Mouse (Mus musculus): ENCODE measurements around the gene Insig1.

Gene Insig1

DNA sequence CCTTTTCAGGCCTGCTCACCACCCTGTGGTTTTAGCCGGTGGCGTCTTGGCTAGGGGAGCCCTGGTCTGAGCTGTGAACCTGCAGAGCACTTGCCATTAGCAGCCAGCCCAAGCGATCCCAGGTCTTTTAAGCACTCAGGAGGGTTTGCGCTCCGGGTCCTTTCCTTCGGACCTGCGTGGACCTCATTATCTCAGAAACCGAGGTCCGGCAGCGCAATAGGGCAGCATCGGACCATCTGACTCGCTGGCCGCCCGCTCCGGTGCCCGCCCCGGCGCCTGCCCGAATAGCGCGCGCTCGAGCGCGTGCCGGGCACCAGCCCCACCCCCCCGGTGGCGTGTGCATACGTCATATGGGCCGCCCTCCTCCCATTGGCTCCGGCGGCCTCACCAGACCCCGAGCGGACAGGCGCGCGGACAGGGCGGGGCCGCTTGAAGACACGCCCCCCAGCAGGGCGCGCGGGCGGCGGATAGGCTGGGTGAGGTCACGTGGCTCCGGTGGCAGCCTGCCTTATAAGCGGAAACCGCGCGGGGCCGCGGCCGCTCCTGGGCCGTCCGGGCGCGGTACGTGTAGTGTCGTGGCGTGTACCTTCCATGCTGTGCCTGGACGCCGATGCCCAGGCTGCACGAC, at the start of gene Insig1:
Gene Insig1 (plus strand): TSS at position 536 of the 628 bp plus-strand sequence.
- peak; percentile 100 for DNase-seq (ENCODE audit: inconsistent ontology term)

DNA sequence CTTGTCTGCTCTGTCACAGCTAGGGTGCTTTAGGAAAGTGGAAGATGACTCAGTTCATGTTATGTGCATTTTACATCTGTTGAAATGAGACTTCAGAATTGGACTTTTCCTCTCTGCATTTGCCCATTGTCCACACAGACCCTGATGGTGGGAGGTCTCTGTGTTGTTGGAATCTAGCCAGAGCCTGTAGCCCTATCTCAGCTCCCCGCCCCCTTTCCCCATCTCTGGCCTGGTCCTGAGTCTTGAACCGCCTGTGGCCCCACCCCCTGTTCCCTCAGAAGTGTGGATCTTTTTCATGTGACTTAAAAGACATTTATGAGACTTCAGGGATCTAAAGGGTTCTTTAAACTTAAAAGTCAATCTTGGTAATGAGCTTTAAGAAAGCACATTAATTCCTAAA, 47.7 kb upstream of the Insig1 start:
- no peak for DNase-seq (ENCODE audit: inconsistent ontology term)

DNA sequence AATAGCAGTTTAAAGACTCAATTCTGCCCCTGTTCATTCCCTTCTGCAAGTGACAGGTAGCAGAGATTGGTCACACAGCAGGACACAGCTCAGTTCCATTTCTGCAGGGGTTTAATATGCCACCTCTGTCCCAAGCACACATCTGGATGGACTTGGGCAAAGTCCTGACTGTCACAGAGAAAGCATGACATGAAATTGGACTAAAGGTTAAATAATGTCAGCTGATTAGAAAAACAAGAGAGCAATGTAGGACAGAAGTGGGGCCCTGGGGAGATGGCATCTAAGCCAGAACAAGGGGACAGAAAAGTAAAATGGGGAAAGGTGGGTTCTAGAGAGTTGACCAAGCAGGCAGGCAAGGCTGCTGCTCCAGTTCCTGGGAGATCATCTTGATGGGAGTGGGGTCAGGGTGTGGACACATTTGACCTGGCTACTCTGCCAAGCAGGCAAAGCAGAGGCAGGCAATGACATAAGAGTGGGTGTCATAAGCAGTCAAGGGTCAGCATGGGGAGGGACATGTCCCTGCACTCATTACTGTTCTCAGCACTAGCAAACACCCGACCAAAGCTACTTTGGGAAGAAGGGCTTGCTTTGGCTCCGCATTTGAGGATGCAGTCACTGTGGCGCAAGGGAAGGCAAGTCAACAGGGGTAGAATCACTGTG, 39.5 kb upstream of the Insig1 start:
- no peak for DNase-seq (ENCODE audit: inconsistent ontology term)

DNA sequence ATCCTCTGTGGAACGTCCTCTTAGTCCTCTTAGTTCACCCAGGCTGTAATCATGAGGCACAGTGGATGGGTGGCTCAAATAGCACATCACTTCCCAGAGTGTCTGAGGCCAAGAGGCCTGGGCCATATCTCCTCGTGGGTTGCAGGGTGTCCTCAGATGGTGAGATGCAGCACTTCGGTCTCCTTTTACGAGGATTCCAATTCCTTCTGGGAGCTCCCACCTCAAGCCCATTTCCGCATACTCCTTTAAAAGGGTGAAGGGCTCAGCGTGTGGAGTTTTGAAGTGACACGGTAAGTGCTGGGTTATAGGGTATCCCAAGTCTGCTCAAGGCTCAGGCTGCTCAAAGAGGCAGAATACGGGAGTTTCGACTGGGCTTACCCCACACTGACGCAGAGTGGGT, 38.3 kb upstream of the Insig1 start:
- DNase-seq (ENCODE audit: inconsistent ontology term), result no peak

DNA sequence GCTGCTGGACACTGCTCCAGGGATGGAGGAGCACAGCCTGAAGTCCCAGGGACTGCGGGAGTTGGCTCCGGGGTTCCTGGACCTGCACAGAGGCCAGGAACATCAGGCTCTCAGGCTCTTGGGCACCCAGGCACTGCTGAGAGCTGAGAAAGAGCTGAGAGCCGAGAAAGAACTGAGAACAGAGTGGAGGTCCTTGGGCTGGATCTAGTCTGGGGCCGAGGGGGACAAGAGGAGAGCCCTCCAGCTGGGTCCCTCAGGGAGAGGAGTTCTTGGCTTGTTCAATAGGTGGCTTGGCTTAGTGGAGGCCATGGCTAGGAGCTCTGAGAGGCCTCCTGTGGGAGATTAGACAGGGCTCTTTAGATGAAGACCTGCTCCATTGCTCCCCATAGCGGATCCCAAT, 37.9 kb upstream of the Insig1 start:
- DNase-seq (ENCODE audit: inconsistent ontology term), result no peak

DNA sequence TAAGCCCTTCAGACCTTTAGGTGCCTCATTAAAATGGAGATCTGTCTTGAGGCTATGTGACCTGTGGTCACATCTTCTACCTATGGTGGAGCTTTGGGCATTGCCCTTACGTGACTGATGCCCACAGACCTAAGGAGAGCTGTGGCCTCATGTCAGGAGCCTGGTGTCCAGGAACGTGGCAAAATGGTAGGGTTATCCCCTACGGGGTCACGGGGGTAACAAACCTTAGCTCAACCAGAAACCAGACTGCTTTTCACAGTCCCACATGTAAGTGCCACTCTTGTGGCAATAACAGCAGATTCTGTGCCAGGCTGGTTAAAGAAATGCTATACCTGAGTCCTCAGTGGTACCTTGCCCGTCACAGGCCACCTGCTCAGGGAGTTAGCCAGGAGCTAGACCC, 37.3 kb upstream of the Insig1 start:
- no peak for DNase-seq (ENCODE audit: inconsistent ontology term)

DNA sequence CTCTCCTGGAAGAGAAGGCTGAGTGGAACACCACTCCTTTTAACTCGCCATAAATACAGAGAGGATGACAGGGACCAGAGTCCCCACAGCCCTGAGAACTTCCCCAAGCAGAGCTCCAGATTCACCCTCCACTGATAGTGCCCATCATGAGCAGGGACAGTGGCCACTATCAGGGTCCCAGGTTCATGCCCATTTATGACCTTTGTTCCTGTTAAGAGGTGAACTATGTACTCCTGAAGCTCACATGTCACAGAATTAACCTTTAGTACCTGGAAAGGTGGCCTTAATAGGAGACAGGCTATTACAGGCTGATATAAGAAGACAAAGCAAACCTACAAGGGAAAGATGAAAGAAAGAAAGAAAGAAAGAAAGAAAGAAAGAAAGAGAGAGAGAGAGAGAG, 35.2 kb upstream of the Insig1 start:
- no peak for DNase-seq (ENCODE audit: inconsistent ontology term)

DNA sequence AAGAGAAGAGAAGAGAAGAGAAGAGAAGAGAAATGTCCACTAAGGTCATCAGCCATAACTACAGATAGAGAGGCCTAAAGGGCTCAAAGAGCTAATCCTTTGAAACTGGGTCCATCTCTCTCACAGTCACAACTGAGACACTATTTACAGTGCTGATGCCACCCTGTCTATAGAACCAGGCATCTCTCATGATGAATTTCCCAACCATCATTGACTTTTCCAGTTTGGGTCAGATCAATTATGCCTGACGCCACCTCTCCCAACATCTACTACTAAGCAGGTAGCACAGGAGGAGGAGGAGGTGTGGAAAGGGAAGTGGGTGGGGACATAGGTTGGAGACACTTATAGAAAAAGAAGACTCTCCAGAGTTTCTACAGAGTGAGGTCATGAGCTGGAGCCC, 34.6 kb upstream of the Insig1 start:
- no peak for DNase-seq (ENCODE audit: inconsistent ontology term)

DNA sequence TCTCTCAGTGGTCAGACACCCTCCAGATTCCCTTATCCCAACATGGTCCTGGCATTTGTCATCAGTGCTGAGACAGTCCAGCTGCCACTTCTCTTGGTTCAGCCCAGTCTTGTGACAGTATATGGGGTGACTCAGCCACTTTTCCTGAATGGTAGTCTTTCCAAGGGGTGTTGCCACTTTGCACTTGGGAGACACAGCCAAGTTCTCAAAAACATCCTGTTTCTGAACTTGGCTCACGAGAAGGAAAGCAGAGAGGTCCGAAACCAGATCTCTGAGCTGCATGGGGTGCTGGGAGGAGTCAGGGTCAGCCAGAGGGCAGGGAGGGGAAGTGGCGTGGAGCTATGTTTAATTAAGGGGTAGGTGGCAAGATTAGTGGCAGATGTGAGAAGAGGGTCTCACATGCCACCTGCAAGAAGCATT, 34.0 kb upstream of the Insig1 start:
- DNase-seq (ENCODE audit: inconsistent ontology term), result peak; percentile 75

DNA sequence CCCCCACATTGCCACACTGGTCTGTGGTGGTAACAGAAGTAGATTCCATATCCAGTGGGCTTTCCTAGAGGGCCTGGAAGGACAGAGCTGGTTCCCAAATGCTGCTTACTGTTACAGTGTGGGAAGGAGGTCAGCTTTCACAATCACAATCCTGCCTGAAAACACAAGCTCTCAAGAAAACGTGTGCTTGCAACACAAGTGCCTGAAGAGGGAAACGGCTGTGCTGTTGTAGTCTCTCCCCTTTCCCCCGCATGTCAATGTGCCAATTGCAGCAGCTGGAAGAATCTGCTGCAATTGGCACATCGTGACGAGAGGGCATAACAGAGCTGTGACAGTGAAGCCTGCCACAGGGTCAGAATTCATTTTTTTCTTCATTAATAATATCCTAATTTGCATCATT, 33.5 kb upstream of the Insig1 start:
- peak; percentile 53 for DNase-seq (ENCODE audit: inconsistent ontology term)

DNA sequence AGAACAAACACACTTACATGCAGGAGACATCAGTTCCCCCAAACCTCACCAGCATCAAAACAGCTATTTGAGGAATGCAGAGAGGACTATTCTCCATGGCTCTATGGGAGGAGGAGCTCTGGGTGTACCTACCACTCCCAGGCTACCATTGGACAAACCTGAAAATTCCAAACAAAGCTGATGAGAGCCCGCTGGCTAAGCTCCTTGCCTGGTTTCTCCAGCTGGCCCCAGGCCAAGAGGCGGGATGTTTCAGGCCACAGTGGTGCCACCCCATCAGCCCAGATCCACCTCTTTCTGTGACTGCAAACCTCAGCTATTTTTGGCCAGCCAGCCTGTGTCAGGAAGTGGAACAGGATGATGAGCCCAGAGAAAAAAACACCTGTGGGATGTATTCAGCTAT, 33.0 kb upstream of the Insig1 start:
- DNase-seq (ENCODE audit: inconsistent ontology term), result peak; percentile 91

DNA sequence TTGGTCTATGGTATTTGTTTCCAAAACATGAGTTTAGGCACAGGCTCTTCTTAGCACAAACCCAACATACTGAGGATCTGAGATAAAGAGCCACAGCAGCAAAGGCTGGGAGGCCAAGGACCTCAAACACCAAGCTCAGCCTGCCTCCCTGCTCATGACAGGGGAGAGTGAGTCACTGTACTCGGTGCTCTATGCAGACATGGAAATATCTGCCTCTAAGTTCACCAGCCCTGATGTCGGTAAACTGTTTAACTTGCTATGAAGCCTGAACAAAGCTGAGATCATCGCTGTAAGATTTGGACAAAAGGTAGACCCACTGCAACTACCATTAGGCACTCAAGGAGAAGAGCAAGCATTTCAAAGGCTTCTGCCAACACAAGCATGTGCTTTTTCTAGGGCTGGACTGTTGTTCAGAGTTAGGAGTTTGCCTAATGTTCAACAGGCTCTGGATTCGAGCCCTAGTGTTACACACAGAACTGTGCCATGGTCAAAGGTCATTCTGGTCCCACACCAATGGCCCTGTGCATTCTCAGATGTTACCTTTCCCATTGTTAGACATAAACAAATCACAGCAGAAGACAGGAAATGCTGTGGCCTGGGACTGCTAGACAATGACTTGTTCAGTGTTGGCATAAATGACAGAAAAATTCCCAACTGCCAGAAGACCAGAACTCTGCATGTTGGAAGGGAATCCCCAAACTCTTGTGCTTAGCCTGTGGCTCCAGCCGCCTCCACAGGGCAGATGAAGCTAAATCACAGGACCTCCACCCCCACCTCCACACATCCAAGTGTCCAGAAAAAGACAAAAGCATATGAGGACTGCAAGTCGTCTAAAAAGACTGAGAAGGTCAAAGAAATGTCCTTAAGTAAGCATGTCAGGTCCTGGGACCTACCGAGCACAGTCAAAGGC, 31.2 kb upstream of the Insig1 start:
- peak; percentile 10 for DNase-seq (ENCODE audit: inconsistent ontology term)

DNA sequence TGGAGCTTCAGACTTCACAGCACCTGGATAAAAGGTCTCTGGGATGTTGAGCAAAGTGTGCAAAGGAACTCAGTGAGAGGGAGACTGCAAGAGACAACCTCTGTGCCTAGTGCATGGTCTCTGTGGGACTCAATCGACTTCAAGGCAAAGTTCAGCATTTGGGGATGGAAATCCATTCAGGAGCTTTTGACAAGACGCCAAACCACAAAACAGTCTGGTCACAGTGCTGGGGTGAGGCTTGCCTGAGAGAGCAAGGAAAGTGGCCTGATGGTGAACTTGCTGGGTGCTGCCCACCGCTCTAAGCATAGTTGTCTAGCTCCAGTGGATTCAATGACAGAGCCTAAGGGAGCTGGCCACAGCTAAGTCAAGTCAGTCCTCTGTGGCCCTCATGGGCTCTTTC, 30.4 kb upstream of the Insig1 start:
- DNase-seq (ENCODE audit: inconsistent ontology term), result peak; percentile 42

DNA sequence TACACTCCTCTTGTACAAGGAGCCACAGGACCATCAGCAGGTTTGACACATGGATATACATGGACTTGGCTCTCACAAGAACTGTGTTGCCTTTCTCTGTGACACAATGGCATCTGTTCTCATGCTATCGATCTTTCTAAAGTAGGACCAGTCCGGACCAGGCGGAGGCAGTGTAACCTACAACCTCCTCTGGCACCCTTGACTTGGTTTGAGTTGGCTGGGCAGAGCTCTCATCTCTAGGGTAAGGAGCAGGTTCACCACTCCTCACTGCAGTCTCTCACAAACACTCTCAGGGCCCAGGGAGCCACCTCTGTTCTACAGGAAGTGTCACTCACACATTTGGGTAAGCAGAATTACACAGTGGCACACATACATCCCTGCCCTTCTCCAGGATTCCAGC, 29.1 kb upstream of the Insig1 start:
- no peak for DNase-seq (ENCODE audit: inconsistent ontology term)

DNA sequence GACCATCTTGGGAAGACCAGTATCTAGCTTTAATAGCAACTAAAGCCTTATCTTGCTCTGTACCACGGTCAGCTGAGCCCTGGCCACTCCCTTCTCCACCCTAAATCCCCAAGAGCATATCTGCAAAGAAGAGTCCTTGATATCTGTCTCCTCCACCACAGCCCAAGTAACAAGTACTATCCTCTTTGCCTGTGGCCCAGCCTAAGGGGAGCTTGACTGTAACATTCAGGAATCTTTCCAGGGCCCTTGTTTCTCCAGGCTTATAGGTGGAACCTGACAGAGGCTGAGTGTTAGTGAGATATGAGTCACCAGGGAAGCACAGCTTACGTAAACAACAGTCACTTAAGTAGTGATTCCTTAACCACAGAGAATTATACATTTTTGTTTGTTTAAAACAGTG, 28.4 kb upstream of the Insig1 start:
- DNase-seq (ENCODE audit: inconsistent ontology term), result no peak

DNA sequence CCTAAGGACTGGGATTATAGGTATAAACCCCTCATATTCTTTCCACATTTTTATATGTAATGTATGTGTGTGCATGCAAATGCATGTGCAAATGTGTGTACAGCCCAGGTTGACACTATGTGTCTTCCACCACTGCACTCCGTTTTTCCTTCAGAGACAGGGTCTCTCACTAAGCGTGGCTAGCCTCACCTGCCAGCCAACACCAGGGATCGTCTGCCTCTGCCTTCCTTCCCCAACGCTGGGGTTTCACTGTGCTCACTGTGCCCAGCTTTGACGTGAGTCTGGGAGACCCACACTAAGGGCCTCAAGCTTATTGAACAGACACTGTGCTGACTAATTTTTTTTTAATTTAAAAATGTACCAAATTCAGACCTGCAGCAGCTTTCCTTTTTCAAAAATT, 27.8 kb upstream of the Insig1 start:
- DNase-seq (ENCODE audit: inconsistent ontology term), result no peak

DNA sequence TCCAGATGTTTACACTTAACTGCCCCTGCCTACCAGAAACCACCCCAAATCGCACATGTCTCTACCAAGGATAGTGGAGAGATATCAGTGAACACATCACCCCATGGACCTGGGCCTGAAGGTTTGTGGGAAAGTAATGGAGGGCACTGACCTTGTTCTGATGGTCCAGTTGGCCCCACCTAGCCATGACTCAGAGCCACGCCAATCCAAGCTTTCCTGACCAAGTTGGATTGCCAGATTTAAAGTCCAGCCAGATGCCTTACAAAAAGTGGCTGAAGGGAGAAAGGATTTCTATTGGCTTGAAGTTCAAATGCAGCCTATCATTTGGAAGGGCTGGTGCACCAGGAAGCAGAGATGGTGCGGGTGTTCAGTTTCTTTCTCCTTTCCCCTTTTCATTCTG, 24.2 kb upstream of the Insig1 start:
- no peak for DNase-seq (ENCODE audit: inconsistent ontology term)

DNA sequence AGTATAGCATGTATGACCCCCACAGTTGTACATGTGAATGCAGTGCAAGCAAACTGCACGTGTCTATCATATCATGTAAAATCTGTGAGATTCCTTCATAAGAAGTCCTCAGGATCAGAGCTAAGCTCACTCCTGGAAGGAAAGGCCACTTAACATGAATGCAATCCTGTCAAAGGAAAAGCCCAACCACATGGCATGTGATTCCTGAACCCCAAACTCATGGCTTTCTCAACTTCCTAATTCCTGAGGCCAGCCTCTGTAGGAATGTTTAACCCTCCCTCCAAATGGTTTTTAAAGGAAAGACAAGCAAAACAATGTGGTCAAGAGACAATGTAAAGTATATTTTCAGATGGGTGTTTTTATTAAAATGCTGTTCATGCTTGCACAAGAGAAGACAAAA, 23.2 kb upstream of the Insig1 start:
- no peak for DNase-seq (ENCODE audit: inconsistent ontology term)

DNA sequence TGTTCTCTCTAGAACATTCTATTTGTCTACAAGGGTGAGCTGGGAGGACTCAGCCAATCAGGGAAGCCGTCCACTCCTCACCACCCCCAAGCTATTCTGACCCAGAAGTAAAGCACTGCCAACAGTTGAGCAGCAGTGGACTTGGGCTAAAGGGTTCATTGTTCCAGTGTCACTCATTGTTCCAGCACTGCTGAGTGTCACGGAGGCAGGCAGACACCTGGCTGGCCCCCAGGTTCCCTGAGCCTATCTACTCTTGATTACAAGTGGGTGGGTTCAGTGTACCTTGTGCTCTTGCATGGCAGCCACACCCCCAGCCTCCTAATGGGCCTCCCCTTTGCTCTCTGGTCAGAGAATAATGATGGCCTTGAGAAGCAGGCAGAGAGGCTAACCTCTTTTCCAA, 15.7 kb upstream of the Insig1 start:
- no peak for DNase-seq (ENCODE audit: inconsistent ontology term)

DNA sequence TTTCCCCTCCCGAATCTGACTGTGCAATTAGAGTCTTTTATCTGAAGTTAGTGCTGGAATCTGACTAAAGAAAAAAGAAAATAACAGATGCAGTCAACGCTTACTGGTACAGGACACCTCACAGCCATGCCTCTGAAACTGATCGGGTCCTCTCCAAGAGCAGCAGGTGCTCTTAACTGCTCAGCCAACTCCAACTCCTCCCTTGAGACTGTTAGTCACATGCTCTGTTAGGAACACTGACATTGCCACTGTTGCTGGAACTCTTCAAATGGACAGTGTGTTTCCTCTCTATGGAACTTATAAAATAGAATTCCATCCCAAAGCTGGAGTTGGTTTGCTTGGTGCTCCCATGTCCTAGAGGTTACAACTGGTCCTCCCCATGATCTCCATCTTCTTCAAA, 14.3 kb upstream of the Insig1 start:
- DNase-seq (ENCODE audit: inconsistent ontology term), result no peak

DNA sequence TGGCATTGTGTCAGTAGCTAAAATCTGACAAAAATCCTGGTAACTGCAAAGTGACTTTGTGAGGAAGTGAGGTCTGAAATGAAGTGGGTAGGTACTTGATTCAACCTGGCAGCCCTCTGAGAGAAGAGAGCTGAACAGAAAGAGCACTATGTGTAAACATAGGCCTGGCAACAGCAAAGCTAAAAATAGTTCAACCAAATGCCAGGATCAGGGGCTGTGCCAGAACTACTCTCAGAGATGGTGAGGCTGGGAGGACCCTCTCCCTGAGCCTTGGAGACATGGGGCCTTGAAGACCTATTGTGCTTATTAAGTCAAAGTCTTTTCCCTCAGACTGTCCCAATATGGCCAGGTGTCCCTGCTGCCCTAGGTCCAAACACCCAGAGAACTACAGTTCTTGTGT, 10.7 kb upstream of the Insig1 start:
- DNase-seq (ENCODE audit: inconsistent ontology term), result no peak

DNA sequence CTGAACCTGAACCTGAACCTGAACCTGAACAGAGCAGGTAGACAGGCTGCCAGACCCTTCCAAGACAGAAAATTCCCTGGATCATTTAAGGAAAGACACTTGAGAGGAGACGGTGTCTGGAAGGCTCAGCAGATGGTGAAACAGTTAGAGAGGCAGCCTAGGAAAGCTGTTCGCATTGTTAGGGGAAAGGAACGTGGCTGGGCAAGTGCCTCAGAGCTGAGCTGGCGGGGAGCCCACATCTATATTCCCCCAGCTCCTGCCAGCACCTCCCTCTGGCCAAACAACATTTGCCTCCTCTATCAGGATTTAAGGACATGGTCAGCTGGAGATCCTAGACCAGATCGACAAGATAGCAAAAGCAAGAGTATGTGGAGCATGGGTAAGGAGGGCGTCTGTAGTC, 10.2 kb upstream of the Insig1 start:
- DNase-seq (ENCODE audit: inconsistent ontology term), result peak; percentile 19

All from Muller cell, postnatal 12 days (primary cell).